In the genomic region with DNA sequence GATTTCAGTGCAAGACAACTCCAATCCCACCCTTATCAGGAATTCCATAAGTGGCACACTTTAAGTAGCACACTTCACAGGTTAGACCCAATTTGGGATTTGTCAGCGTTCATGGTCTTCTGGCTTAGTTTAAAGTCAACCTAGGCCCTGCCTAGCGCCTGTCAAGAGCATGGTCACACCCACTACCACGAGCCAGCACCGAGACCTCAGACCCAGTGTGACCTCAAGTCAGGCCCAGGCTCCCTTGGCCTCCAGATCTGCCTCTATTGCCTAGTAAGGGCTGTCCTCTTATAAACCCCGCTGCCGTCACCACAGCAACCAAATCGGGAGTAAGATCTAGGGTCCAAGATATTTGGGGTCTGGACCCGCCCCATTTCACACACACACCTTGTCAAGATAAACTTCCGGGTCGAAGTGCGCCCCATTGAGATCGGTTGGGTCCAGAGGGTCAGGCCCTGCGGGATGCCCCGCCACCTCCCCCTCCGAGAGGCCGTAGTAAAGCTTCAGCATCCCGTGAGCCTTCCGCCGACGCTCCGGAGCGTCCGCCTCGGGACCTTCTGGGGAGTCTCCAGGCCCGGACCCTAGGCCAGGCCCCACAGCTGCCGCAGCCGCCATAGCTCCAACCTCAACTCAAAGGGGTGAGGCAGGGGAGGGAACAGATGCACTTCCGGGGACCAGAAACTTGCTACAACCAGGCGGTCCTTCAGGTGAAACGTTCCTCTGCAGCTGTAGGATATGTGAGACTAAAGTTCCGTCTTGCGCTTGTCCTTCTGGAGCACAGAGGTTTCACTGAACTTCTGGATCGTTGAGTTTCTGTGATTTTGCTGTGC, we compare ENCODE assay signal across 8 mouse cellular contexts. TPM values are rescaled to one million over a fixed set of nuclear protein-coding genes. Genes with fewer than 3 reads are reported as not detected.
A peak's percentile ranks its signal among the peaks of the same experiment; 100 is the strongest.
DNase-seq lines count a peak whose midpoint lies in the region; ATAC-seq and TF ChIP-seq lines count a peak whose summit lies in the region.

Vps51 (minus strand) TSS at position 668 of the 830 bp plus-strand sequence.

- peak within 1 kb of the TSS; percentile 94 for H3K27ac ChIP-seq in gastrocnemius, adult 2 months
- peak within 1 kb of the TSS; percentile 92 for H3K27ac ChIP-seq in hindbrain, embryonic 16.5 days (ENCODE audit: low read depth, low read length)
- H3K27ac ChIP-seq in macrophage, result peak within 1 kb of the TSS; percentile 54

- peak within 1 kb of the TSS; percentile 87 for H3K9ac ChIP-seq in hindbrain, embryonic 16.5 days (ENCODE audit: low read depth, low read length)

- peak; percentile 93 for ATAC-seq in activated CD4-positive, CD25-positive, alpha-beta regulatory T cell, adult 4 months
- peak; percentile 96 for ATAC-seq in common myeloid progenitor, adult 5-6 weeks (replicated peaks; ENCODE audit: low read depth, poor library complexity, severe bottlenecking)
- peak; percentile 93 for ATAC-seq in hindbrain, embryonic 16.5 days

- H3K36me3 ChIP-seq in hindbrain, embryonic 16.5 days (ENCODE audit: control insufficient read depth, insufficient read depth, low read length), result peaks cover 19% of the 10 kb centered on the region
- peaks cover 15% of the 10 kb centered on the region for H3K36me3 ChIP-seq in macrophage (ENCODE audit: inconsistent target)

- peak; percentile 88 for DNase-seq in gastrocnemius, adult 2 months
- peak; percentile 87 to 88 for DNase-seq in left cerebral cortex, adult 18-20 months (ENCODE audit: low spot score in 2 of 2)
- peak; percentile 84 for DNase-seq in retina, postnatal 7 days (ENCODE audit: low read depth, low spot score)
- DNase-seq in urinary bladder, adult 18-20 months (ENCODE audit: low spot score in 2 of 2), result peak; percentile 71 to 75

- TF ChIP-seq CTCF in gastrocnemius, adult 2 months (IDR thresholded peaks at IDR 0.05), result no peak

- H3K4me3 ChIP-seq in gastrocnemius, adult 2 months, result peak within 1 kb of the TSS; percentile 75
- H3K4me3 ChIP-seq in hindbrain, embryonic 16.5 days (ENCODE audit: low read length), result peak within 1 kb of the TSS; percentile 76
- H3K4me3 ChIP-seq in macrophage (ENCODE audit: inconsistent target), result peak within 1 kb of the TSS; percentile 89

- peaks cover 6% of the 10 kb centered on the region for H3K4me1 ChIP-seq in hindbrain, embryonic 16.5 days (ENCODE audit: control insufficient read depth, insufficient read depth, low read depth, low read length)

- no peaks in the 10 kb centered on the region for H3K27me3 ChIP-seq in hindbrain, embryonic 16.5 days (replicated peaks; ENCODE audit: control insufficient read depth, insufficient read depth, low read length)

- intact Hi-C loops in gastrocnemius, adult 2 months (cut with DNase I), result loop anchor here (2.0 kb wide), 1 partner anchor 16 kb away; the partner anchor contains the start of gene Znhit2

- WGBS in hindbrain, embryonic 16.5 days, result 1% methylated on average over 31 of the region's 33 CpGs
- 2% methylated on average over 31 of the region's 33 CpGs for WGBS in macrophage (ENCODE audit: missing documents)

- peaks cover 42% of the 10 kb centered on the region for H3K79me2 ChIP-seq in macrophage (ENCODE audit: inconsistent target)

- no peaks in the 10 kb centered on the region for H3K9me3 ChIP-seq in hindbrain, embryonic 16.5 days (ENCODE audit: control insufficient read depth, low read length)

- peak within 1 kb of the TSS; percentile 73 for H3K4me2 ChIP-seq in hindbrain, embryonic 16.5 days (ENCODE audit: low read length)

RNA-seq across cellular contexts. Expression of gene Vps51, which starts in this region (rescaled TPM):
- 10 to 100 TPM; 34.1 to 34.6 TPM for polyA plus RNA-seq in activated CD4-positive, CD25-positive, alpha-beta regulatory T cell, adult 4 months (2017; shearing (Covaris generic))
- 43.1 and 54.1 TPM in 2 replicates for total RNA-seq in common myeloid progenitor, adult 5-6 weeks (2017)
- total RNA-seq in gastrocnemius, adult 2 months (2021), result 10 to 100 TPM; 20.6 to 23.9 TPM
- 89.5 and 91.3 TPM in 2 replicates for polyA plus RNA-seq in hindbrain, embryonic 16.5 days (2015; fragmentation: Nextera tagmentation; extraction: Ambion mirVana)
- 10 to 100 TPM; 78.5 to 94.4 TPM for total RNA-seq in left cerebral cortex, adult 18-20 months (2021)
- 100 to 1,000 TPM in 11 of 26 experiments, 10 to 100 TPM in 15; 44.2 to 155 (median 96.9) TPM for total RNA-seq in macrophage (2018; cell fraction: chromatin; rRNA removed)
- total RNA-seq in macrophage (2018; cell fraction: cytosol; rRNA removed), result 10 to 100 TPM; 26.7 to 54.4 (median 40.7) TPM
- total RNA-seq in macrophage (2018; cell fraction: nucleus; rRNA removed), result 100 to 1,000 TPM in 4 of 26 experiments, 10 to 100 TPM in 22; 45.8 to 111 (median 80.4) TPM
- polyA plus RNA-seq in macrophage (2018), result 20.2 to 48.8 TPM (median 37.7 TPM) in 3 replicates

Comparison
In these comparisons a context has a peak if more than half of its experiments do, and no peak if none do; other contexts are left out.
1. Peak in every context shown above with its lines: DNase-seq, ATAC-seq, H3K4me3 ChIP-seq and H3K27ac ChIP-seq.